21 mouse cellular contexts compared by ENCODE assay signal in genomic region chr5:75281510-75281909, GRCm38 (mm10).
DNase-seq lines count a peak whose midpoint lies in the region; ATAC-seq lines count a peak whose summit lies in the region.
"Had no signal": no experiment of that assay in that cellular context is flagged by ENCODE, and none has a peak within 500 bp of the region (broad histone marks: within the 10 kb centered on the region; RNA-seq: fewer than 3 reads in every experiment).

No protein-coding gene starts in this region.

- no peaks in the 10 kb centered on the region for H3K9me3 ChIP-seq in liver, embryonic 11.5 days (ENCODE audit: control insufficient read depth, low read length)
- no peaks in the 10 kb centered on the region for H3K9me3 ChIP-seq in liver, embryonic 15.5 days (replicated peaks)
- no peaks in the 10 kb centered on the region for H3K9me3 ChIP-seq in limb, embryonic 10.5 days (replicated peaks)
- H3K9me3 ChIP-seq in forebrain, embryonic 11.5 days (ENCODE audit: control insufficient read depth, low read length), result no peaks in the 10 kb centered on the region
- H3K9me3 ChIP-seq: embryonic facial prominence, embryonic 12.5 days; forebrain, embryonic 12.5 days; heart, embryonic 15.5 days; hindbrain, embryonic 15.5 days had no signal

- no peak overlapping the region for H3K9ac ChIP-seq in liver, embryonic 11.5 days (ENCODE audit: low read depth, low read length)
- no peak overlapping the region for H3K9ac ChIP-seq in liver, embryonic 15.5 days
- no peak overlapping the region for H3K9ac ChIP-seq in forebrain, embryonic 11.5 days (ENCODE audit: low read length)
- H3K9ac ChIP-seq: embryonic facial prominence, embryonic 12.5 days; forebrain, embryonic 12.5 days; heart, embryonic 15.5 days; hindbrain, embryonic 15.5 days had no signal

- no peak overlapping the region for H3K4me3 ChIP-seq in liver, embryonic 11.5 days (ENCODE audit: low read depth, low read length)
- no peak overlapping the region for H3K4me3 ChIP-seq in liver, embryonic 15.5 days (replicated peaks)
- no peak overlapping the region for H3K4me3 ChIP-seq in limb, embryonic 10.5 days
- no peak overlapping the region for H3K4me3 ChIP-seq in forebrain, embryonic 11.5 days (ENCODE audit: low read depth, low read length)
- H3K4me3 ChIP-seq: embryonic facial prominence, embryonic 12.5 days; forebrain, embryonic 12.5 days; heart, adult 2 months; heart, embryonic 15.5 days; hindbrain, embryonic 15.5 days had no signal

- DNase-seq in 416B (ENCODE audit: low read depth), result peak; percentile 3
- DNase-seq in liver, embryonic 11.5 days (ENCODE audit: low spot score), result no peak
- DNase-seq in limb, embryonic 10.5 days (ENCODE audit: low spot score), result no peak
- no peak for DNase-seq in forebrain, embryonic 11.5 days (ENCODE audit: low spot score)
- no peak for DNase-seq in layer of hippocampus, postnatal 10 days (ENCODE audit: low spot score in 2 of 2)
- DNase-seq: adrenal gland, postnatal 10 days; cerebellum, adult 11 months; cerebellum, adult 8-10 months; cerebellum, postnatal 25 days; gastrocnemius, postnatal 14 days; heart, adult 2 months; heart, postnatal 14 days had no signal

- peaks cover 34% of the 10 kb centered on the region for H3K4me1 ChIP-seq in liver, embryonic 11.5 days (replicated peaks; ENCODE audit: control insufficient read depth, insufficient read depth, low read length)
- peaks cover 45% of the 10 kb centered on the region for H3K4me1 ChIP-seq in liver, embryonic 15.5 days (replicated peaks)
- H3K4me1 ChIP-seq in limb, embryonic 10.5 days, result peaks cover 11% of the 10 kb centered on the region
- H3K4me1 ChIP-seq in forebrain, embryonic 11.5 days (replicated peaks; ENCODE audit: control insufficient read depth, insufficient read depth, low read length), result no peaks in the 10 kb centered on the region
- H3K4me1 ChIP-seq: embryonic facial prominence, embryonic 12.5 days; forebrain, embryonic 12.5 days; heart, embryonic 15.5 days; hindbrain, embryonic 15.5 days had no signal

- H3K27ac ChIP-seq in liver, embryonic 11.5 days (ENCODE audit: low read depth, low read length), result peak overlapping the region; percentile 2; the same call in 1 of the 2 replicates
- H3K27ac ChIP-seq in liver, embryonic 15.5 days (replicated peaks), result no peak overlapping the region
- no peak overlapping the region for H3K27ac ChIP-seq in limb, embryonic 10.5 days
- H3K27ac ChIP-seq in forebrain, embryonic 11.5 days (ENCODE audit: low read depth, low read length), result no peak overlapping the region
- H3K27ac ChIP-seq: embryonic facial prominence, embryonic 12.5 days; forebrain, embryonic 12.5 days; heart, adult 2 months; heart, embryonic 15.5 days; hindbrain, embryonic 15.5 days had no signal

- no peaks in the 10 kb centered on the region for H3K36me3 ChIP-seq in liver, embryonic 11.5 days (ENCODE audit: control insufficient read depth, insufficient read depth, low read length)
- no peaks in the 10 kb centered on the region for H3K36me3 ChIP-seq in liver, embryonic 15.5 days (replicated peaks)
- H3K36me3 ChIP-seq in limb, embryonic 10.5 days, result no peaks in the 10 kb centered on the region
- no peaks in the 10 kb centered on the region for H3K36me3 ChIP-seq in forebrain, embryonic 11.5 days (ENCODE audit: control insufficient read depth, insufficient read depth, low read length)
- H3K36me3 ChIP-seq: embryonic facial prominence, embryonic 12.5 days; forebrain, embryonic 12.5 days; heart, embryonic 15.5 days; hindbrain, embryonic 15.5 days had no signal

- no peaks in the 10 kb centered on the region for H3K27me3 ChIP-seq in liver, embryonic 11.5 days (replicated peaks; ENCODE audit: control insufficient read depth, insufficient read depth, low read length)
- no peaks in the 10 kb centered on the region for H3K27me3 ChIP-seq in liver, embryonic 15.5 days
- no peaks in the 10 kb centered on the region for H3K27me3 ChIP-seq in limb, embryonic 10.5 days (ENCODE audit: low read depth, poor library complexity, severe bottlenecking)
- no peaks in the 10 kb centered on the region for H3K27me3 ChIP-seq in forebrain, embryonic 11.5 days (ENCODE audit: control insufficient read depth, insufficient read depth, low read length)
- H3K27me3 ChIP-seq: embryonic facial prominence, embryonic 12.5 days; heart, embryonic 15.5 days; hindbrain, embryonic 15.5 days had no signal

- H3K4me2 ChIP-seq in liver, embryonic 11.5 days, result no peak overlapping the region
- peak overlapping the region; percentile 8; the same call in 1 of the 2 replicates for H3K4me2 ChIP-seq in liver, embryonic 15.5 days
- no peak overlapping the region for H3K4me2 ChIP-seq in forebrain, embryonic 11.5 days (ENCODE audit: low read depth, low read length, severe bottlenecking)
- H3K4me2 ChIP-seq: embryonic facial prominence, embryonic 12.5 days; forebrain, embryonic 12.5 days; heart, embryonic 11.5 days; heart, embryonic 15.5 days; hindbrain, embryonic 15.5 days had no signal

- WGBS in liver, embryonic 11.5 days, result 54% methylated on average over 7 of the region's 7 CpGs
- WGBS in liver, embryonic 15.5 days (ENCODE audit: insufficient replicate concordance), result 26% methylated on average over 7 of the region's 7 CpGs
- WGBS in limb, embryonic 10.5 days, result 87% methylated on average over 7 of the region's 7 CpGs
- WGBS in forebrain, embryonic 11.5 days, result 88% methylated on average over 7 of the region's 7 CpGs

- no peak for ATAC-seq in liver, embryonic 11.5 days (replicated peaks; ENCODE audit: low FRiP score)
- no peak for ATAC-seq in liver, embryonic 15.5 days (ENCODE audit: insufficient read depth)
- peak; percentile 69 for ATAC-seq in megakaryocyte-erythroid progenitor cell, adult 5-6 weeks (replicated peaks; ENCODE audit: low FRiP score, low TSS enrichment, poor library complexity, severe bottlenecking)
- no peak for ATAC-seq in forebrain, embryonic 11.5 days (replicated peaks; ENCODE audit: low FRiP score)
- ATAC-seq: forebrain, embryonic 16.5 days; inflammation-experienced regulatory T-cells, adult 6 months had no signal
